Mouse (Mus musculus) lung, postnatal 14 days (tissue): ENCODE measurements around the gene Umodl1.

ENCODE experiments used
- DNase-seq: peaks from one replicate; pipeline ENCODE4 v3.0.0; 2021

Gene Umodl1

DNA sequence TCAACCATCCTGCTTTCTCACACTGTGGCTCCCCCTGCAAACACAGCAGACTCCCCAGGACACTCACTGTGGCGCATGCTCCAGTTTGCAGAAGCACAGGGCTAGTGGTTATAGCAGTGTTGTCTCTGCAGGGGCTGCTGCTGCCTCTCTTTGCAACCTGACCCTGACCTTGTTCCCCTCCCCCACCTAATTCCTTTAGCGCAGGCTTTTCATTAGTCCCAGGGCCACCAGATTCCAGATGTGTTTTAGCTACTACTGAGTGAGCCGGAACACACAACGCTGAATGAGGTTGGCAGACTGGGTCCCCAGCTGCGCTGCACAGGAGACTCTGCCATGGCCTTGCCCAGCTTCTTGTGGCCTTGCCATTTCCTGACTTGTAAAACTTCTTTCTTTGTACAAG, 46.5 kb downstream of the Umodl1 start:
- no peak for DNase-seq

DNA sequence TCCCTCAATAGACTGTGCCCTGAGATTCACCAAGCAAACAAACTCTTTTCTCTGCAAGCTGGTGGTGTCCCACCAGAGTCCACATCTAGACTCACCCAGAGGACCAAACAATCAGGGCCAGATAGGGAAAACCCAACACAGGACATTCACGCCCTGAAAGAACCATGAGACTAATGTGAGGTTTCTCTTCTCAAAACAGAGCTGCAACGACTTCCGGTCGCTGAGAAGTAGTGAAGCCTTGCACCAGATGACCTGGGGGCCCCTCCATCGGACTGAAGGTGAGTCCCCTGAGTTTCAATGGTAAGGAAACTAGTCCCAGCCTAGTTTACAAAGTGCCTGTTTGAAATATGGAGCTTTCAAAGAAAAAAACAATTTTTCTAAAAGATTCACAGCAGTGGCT, 48.2 kb downstream of the Umodl1 start:
- DNase-seq = no peak

DNA sequence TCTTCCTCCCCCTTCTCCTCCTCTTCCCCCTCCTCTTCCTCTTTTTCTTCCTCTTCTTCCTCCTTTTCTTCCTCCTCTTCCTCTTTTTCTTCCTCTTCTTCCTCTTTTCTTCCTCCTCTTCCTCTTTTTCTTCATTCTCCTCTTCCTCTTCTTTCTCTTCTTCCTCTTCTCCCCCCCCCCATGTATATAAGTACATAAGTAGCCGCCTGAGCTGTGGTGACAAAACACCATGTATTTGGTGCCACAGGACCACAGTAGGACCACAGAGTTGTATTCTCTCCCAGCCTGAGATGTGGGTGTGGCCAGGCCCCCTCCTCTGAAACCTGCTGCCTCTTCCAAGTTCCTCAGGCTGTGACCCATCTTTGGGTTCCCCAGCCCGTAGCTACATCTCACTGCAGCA, 50.8 kb downstream of the Umodl1 start:
- no peak for DNase-seq

DNA sequence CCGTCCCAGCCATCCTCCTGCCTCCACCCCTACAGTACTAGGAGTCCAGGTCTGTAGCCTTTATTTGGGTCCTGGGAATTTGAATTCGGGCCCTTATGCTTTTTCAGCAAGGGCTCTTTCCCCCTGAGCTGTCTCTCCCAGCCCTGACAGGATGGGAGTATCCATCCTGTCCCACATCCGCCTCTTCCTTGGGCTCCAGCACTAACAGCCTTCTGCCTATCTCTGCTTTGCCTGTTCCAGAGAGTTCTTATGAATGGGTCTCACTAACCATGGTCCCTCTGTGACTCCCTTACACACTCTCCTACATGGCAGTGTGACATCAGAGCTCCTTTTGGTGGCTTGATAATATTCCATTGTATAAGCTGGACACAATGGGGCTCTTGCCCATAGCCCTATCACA, 52.9 kb downstream of the Umodl1 start:
- no peak for DNase-seq

DNA sequence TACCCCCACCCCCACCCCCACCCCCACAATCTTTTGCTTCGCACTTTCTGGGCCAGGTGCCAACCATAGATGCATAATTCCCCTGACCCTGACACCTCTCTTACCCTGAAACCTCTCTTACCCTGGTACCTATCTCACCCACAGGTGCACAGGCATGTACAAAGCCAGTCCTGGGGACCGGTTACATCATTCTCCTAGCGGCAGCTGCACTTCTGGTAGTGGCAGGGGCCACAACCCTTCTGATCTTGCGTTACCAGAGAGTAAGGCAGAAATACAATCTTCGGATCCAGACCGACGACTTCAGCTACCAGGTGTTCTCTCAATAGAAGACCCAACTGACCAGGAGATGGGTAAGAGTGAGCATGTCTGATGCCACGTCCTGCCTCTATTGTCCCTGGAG, 54.0 kb downstream of the Umodl1 start:
- no peak for DNase-seq

DNA sequence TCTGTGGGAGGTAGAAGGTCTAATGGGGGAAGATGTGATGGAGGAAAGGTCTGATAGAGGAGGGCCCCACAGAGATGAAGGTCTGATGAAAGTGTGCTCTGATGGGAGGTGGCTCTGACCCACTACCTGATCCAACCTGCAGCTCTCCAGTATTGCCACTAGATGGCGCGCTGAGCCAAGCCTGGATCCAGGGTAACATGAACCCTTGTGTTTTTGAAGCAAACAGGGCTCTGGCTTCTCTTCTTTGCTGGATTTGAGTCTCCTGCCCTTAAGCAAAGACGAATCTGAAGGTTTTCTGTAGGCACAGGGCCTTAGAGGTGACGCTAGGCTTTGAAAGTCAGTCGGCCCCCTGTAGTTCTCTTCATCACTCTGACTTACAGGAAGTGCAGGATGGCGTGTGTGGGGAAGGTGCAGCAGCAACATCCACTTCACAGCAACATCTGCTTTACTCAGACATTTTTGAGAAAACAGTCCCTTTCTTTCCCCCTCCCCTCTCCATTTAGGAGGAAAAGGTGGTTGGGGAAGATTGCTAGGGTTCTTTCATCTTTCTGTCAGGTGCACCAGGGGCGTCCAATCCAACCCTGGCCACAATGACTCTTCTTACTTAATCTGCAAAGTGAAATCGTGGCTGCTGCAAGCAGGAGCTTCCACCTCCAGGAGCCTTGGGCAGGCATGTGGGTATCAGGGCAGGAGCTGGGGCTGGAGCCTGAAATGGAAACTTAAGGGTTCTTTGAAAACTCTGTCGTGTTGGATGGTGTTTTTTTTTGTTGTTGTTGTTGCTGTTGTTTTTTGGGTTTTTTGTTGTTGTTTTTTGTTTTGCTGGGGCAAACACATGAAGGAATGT, 57.3 kb downstream of the Umodl1 start:
- DNase-seq = peak; percentile 63

DNA sequence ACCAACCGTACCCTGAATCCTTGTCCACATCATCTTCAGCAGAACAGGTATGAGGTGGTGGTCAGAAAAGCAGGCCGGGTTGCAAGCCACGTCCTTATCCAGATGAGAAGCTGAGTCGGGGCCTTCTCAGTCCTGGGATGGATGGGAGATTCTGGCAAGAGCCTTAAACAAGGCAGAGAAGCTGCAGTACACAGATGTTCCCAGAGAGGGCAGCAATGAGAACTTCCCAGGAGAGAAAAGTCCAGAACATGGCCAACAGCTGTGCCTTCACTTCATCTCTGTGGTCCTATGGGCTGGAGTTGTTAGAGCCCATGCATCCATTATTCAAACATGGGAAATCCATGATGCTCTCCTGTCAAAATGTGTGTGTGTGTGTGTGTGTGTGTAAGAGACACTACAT, 63.8 kb downstream of the Umodl1 start:
- DNase-seq = peak; percentile 76

DNA sequence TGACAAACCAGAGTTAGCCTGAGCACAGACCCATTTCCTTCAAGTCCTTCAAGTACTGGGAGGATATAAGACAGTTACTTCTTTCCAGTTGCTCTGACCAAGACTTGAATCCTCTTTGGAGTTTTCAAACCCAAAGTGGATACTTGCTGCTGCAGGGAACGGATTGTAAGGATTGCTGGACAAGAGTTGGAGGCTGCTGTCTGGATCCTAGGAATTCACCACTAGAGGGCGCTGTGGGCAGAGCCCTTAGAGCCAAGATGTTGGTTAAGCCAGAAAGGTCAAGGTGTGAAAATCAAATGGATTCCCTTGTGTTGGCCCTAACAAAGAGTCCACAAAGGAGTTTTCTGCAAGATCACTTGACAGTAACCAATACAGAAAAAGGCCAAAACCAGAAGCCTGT, 65.1 kb downstream of the Umodl1 start:
- peak; percentile 80 for DNase-seq

DNA sequence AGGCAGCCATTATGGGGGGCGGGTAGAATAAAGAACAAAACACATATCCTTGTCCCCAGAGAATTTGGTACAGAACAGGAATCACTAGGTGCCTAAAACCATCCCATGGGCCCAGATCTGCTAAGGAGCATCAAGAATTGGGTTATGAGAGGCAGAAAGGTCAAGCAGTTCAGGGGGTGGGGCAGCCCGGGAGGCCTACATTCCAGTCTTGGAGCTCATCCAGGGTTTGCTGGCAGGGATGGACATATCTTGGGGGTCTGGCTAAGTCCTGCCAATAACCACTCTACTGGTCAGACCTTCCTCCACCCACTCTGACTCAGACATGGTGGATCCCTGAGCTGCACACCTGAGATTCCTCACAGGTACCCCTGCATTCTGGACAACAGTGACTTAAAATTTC, 65.6 kb downstream of the Umodl1 start:
- no peak for DNase-seq

DNA sequence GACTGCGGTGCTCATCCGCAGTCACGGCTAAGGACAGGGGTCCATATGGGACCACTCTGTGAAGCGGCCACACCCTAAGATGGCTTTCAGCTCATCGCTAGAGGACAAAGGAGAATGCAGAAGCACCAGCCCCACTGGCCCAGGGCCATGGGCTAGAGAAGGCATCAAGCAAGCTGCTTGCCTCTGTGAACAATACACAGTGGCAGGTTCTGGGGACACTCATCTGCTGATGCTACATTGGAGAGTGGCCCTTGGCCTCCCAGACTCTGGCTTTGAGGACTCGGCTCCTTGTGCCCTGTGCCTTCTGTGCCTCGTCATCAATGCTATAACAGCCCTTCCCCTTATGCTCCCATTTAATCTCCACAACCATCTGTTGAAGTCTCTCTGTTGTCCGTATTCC, 66.8 kb downstream of the Umodl1 start:
- no peak for DNase-seq

DNA sequence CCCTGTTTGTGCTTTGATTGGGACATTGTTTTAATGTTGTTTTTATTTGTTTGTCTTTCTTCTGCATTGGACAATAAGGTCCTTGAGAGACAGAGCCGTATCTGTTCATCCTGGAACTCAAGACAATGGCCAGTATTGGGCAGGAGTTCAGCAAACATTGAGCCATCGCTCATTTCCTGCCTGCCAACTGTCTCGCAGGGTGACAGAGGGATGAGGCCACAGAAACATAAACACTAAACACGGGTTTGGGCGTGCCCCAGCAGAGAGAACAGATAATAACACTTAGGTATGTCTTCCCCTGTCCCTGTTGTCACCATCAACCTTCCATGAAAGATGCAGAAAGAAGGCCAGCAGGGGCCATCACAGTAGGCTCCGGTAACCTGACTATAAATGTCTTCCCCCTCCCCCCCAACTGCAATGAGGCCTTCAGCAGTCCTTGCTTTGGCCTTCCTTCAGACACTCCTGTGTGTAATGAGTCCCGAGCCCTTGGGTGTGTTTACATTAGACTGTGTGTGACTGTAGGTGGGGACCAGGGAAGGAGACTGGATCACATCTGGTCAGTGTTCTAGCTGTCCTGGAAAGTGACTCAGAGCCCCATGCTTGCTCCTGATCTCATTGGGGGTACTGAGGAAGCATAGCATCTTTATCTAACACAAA, 69.8 kb downstream of the Umodl1 start:
- DNase-seq = peak; percentile 40

DNA sequence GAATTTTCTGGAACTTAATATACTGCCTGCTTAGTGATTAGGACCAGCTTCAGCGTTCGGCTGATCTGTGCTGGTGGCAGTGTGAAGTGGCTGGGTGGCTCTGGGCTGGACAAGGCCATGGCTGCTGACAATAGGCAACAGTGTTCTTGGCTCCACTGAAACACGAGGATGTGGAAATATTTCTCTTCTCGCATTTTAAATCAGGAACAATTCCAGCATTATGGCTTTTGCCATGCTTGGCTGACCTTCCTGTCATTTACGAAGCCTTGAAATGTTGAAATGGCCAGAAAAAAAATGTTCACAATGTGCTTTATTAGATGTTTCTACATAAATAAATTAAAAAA, 70.3 kb downstream of the Umodl1 start:
- no peak for DNase-seq

DNA sequence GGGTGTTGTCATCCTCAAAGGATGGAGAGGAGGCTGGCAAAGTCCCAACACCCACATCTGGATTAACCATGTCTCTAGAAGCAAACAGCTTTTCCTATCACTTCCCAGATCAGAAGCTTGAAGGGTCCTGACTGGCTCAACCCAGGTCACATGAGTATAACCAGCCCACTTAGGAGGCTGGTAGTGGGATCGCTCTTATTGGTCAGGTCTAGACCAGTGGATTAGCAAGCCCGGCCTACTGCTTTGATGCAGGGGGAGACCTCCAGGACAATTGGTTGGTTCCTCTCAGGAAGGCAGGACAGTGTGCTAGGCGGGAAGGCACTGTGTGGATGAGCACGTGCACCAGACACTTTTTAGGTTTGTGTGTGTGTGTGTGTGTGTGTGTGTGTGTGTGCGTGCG, 72.5 kb downstream of the Umodl1 start:
- no peak for DNase-seq

DNA sequence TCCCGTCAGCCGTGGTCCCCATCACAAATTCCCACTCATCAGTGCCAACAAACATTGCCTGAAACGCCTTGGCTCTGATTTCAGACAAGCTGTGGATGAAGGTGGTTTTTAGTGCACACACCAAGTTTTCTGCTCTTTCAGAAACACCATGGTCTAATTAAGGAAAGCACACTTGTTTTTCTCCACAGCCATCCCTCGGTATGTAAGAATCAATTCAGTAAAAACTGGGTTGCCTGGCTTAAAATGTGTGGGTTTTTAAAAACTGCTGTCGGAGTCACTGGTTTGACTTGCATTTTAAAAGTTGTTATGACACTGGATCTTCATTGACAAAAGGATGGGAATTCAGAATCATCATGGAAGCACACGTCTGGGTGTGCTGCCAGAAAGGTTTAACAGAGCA, 73.3 kb downstream of the Umodl1 start:
- no peak for DNase-seq

DNA sequence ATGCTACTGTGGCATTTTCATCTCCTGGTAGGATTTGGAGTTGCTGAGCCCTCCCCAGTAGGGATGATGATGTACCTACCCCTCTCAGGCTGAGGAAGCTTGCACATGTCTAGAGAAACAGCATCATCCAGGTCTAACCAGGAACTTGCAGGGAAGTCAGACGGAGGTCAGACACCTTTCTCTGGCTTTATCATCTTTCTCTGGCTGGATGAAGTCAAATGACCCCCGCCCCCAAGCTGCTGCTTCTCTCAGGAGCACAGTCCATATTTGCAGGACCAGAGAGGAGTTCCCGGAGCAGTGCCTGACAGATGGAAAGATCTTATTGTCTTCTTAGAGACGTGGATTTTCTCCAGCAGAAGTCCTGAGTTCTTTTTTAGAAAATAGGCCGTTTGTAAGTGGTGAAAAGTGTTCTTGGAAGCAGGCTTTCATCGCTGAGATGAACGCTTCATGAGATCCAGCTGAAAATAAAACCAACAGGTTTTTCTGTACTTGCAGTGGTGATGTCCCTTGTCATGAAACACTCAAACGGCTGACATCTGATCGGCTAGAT, 74.5 kb downstream of the Umodl1 start:
- DNase-seq = no peak

DNA sequence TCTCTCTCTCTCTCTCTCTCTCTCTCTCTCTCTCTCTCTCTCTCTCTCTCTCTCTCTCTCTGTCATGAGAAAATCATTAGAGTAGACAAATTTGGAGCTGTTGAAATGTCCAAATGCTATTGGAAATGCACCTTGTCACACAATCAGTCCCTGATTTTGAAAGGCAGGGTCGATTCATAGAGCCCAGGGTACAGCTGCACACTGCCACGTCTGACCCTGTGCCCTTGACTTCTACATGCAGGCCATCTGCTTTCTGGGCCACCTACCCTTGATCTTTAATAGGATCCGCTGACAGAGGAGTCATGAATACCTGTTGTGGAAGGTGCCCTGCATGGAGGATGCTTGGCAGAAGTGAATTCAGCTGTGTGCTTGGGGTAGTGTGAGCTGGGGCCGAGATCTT, 75.0 kb downstream of the Umodl1 start:
- no peak for DNase-seq

DNA sequence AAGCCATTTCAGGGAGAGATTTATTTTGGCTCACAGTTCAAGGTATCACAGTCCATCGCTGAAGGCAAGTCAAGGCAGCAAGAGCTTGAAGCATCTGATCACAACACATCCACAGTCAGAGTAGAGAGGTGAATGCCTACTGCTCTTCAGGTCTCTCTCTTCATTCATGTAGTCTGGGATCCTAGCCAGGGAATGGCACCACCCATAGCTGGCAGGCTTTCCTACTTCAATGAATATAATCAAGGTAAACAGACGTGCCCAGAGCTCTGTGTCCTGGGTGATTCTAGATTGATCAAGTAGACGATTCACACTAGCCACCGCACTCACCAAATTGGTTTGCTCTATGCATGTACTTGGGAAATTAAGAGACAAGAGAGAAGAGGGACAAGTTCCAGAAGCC, 77.9 kb downstream of the Umodl1 start:
- no peak for DNase-seq

DNA sequence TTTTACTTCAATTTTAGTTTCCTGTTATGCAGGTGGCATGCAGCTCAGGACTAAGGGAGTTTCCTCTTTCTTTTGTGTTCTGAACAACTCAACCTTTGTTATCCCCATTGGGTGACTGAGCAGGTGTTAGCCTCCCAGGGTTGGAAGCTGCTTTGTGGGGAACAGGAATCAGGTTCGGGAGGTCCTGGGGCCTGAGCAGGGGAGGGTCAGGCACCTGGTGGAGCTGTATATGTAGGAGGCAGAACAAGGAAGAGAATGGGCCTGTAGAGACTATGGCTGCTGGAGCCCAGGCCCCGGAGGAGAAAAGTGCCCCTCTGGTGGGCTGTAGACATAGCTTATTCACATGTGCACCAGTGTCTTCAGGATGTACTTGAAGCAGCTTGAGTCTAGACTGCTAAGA, 78.8 kb downstream of the Umodl1 start:
- DNase-seq = no peak

DNA sequence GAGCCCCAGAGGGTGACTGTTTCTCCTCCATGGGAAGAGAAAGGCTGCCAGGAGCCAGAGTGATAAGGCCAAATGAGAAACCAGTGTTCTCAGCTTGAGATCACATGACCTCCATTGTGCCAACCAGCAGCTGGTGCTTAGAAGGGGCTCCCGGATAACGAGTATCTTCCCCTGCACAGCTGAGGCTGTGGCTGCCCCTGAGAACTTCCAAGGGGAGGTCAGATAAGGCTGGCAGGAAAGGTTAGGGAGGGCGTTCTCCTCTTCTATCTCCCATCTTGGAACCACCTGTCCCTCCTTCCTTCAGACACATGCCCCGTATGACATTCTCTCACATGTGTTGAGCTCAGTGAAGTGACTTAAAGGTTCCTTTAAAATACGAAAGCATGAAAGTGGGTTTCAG, 79.7 kb downstream of the Umodl1 start:
- DNase-seq = no peak

DNA sequence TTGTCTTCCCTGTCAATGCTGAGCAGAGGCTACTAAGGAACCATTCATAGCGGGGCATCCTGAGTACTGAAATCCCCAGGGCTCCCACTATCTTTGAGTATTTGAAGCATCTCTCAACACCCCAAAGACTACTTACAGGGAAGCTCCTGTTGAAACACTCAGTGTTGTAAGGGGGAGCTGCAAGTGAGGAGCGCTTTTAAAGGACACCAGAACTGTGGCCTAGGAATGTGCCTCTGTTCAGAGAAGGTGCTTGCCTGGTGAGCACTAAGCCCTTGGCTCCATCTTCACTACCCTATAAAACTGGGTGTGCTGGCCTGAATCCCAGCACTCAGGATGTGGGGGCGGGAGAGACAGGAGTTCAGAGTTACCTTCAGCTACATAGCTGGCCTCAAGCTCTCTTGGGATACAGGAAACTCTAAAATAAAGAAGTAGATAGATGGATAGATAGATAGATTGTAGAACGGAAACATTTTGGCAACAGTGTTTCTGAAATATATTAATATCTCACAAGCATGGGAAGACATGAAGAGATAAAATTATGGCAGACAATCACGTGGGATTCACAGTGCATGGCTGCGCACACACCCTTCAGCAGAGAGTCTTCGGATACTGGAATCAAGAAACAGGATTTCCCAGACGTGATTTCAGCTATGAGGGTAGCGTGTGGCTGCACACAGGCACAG, 80.4 kb downstream of the Umodl1 start:
- DNase-seq = no peak

DNA sequence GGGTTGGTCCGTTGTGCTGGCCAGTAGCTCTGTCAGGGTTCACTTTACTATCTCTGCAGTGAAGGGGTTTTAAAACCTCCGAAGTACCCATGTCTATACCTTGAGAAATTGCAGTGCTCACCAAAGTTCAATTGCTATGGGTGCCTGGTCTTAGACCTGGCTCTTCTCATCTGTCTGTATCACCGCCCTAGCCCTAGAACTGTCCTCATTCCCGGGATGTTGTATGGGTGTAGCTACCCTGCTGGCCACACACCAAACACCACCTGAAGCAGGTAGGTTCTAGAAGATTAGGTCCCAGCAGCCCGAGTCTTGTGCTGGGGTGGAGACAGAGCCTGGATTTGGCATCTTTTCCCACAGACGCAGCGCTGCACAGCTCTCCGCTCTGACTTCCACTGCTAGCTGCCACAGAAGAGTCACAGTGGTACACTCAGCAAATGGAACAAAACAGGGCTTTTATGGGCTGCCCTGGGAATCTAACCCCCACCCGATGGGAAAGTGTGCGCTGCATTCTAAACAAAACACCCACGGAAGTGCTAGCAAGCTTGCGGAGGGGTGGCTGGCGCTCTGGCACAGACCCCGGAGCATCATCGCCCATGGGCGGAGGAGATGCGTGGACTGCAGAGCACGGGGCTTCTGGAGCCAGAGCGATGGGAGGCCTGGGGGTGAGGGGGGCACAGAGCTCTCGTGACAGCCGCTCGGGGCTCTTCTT, 81.9 kb downstream of the Umodl1 start:
- no peak for DNase-seq

DNA sequence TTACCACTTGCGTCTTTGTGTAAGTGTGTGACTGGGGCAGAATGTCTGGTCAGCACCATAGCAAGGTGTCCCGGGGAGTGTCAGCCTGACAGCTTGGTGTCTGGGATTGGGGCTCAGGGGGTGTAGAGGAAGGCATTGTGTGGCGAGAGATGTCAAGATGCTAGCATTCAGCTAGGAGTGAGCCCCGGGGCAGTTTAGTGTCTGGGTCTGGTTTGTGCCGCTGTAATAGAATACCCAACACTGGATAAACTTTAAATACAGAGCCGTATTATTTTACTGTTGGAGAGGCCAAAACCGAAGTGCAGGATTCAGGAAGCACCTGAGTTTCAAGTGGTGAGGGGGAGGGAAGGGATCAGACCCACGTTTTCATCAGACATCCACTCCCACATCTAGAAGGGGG, 82.9 kb downstream of the Umodl1 start:
- no peak for DNase-seq

DNA sequence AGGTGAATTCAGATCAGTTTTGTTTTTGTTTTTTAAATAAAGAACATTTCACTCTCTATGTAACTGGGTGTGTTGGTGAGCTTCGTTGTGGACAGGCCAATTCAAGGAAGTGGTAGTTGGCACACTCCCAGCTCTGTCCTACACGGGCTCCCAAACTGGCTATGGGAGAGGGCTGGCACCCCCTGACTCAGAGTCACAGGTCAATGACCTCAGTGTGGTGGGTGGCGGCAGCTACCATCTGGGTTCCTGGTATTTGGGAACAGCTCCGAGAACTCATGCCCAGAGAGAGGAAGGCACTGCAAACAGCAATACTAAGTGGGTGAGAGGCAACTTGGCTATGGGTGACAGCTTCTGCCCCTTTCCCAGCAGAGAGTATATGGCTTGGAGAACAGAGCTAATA, 83.9 kb downstream of the Umodl1 start:
- DNase-seq = peak; percentile 54
